Mouse (Mus musculus) forebrain, embryonic 11.5 days (tissue): ENCODE data around the gene Ccnd1. TPM values are rescaled to one million over a fixed set of nuclear protein-coding genes. Genes with fewer than 3 reads are reported as not detected.

Source experiments
- ATAC-seq: fragments of 200-750 bp; cut with Nextera tagmentation; replicated peaks from 2 replicates; pipeline ENCODE4 v1.8.0; 2017; ENCODE audit warnings: moderate TSS enrichment; ENCODE audit not compliant: low FRiP score
- DNase-seq: peaks from one replicate; pipeline ENCODE4 v3.0.0-alpha.2; 2017; ENCODE audit warnings: low spot score
- H3K27ac ChIP-seq: fragments of 300-500 bp; sonication (generic); 2 replicates; pipeline ENCODE4 v1.5.1; 2014; ENCODE audit warnings: low read depth, low read length
- H3K27me3 ChIP-seq: fragments of 300-500 bp; sonication (generic); 2 replicates; pipeline ENCODE4 v1.6.1; 2014; ENCODE audit warnings: mild to moderate bottlenecking, low read length, mixed read lengths; ENCODE audit not compliant: control insufficient read depth, insufficient read depth
- H3K36me3 ChIP-seq: fragments of 300-500 bp; sonication (generic); 2 replicates; pipeline ENCODE4 v1.6.1; 2014; ENCODE audit warnings: mild to moderate bottlenecking, low read length, moderate library complexity, mixed read lengths; ENCODE audit not compliant: control insufficient read depth, insufficient read depth
- H3K4me1 ChIP-seq: fragments of 300-500 bp; sonication (generic); replicated peaks from 2 replicates; pipeline ENCODE4 v1.6.1; 2014; ENCODE audit warnings: low read length, mixed read lengths; ENCODE audit not compliant: control insufficient read depth, insufficient read depth
- H3K4me2 ChIP-seq: fragments of 300-500 bp; sonication (generic); 2 replicates; pipeline ENCODE4 v1.6.1; 2014; ENCODE audit warnings: low read depth, mild to moderate bottlenecking, low read length, moderate library complexity, mixed read lengths; ENCODE audit not compliant: severe bottlenecking
- H3K4me3 ChIP-seq: fragments of 300-500 bp; sonication (generic); 2 replicates; pipeline ENCODE4 v1.5.1; 2014; ENCODE audit warnings: low read depth, low read length
- H3K9ac ChIP-seq: fragments of 300-500 bp; sonication (generic); 2 replicates; pipeline ENCODE4 v1.6.1; 2014; ENCODE audit warnings: low read length
- H3K9me3 ChIP-seq: fragments of 300-500 bp; sonication (generic); 2 replicates; pipeline ENCODE4 v1.6.1; 2016; ENCODE audit warnings: low read length, mixed read lengths; ENCODE audit not compliant: control insufficient read depth
- WGBS: fragments of 180-500 bp; shearing (Covaris S2); extraction: QIAGEN DNeasy Blood & Tissue Kit; methylation state at CpG from one replicate; pipeline ENCODE4 v1.1.7; 2014; 5-methylcytosine and 5-hydroxymethylcytosine counted together
- polyA plus RNA-seq: library from polyadenylated mRNA; unstranded; fragments of >200 nt; fragmentation: Nextera tagmentation; extraction: Ambion mirVana; gene quantifications from 2 replicates; pipeline ENCODE4 v1.2.1, GENCODE M21; 2014

Gene Ccnd1
- polyA plus RNA-seq, 1 experiment from 2014 or later: 238 TPM

DNA sequence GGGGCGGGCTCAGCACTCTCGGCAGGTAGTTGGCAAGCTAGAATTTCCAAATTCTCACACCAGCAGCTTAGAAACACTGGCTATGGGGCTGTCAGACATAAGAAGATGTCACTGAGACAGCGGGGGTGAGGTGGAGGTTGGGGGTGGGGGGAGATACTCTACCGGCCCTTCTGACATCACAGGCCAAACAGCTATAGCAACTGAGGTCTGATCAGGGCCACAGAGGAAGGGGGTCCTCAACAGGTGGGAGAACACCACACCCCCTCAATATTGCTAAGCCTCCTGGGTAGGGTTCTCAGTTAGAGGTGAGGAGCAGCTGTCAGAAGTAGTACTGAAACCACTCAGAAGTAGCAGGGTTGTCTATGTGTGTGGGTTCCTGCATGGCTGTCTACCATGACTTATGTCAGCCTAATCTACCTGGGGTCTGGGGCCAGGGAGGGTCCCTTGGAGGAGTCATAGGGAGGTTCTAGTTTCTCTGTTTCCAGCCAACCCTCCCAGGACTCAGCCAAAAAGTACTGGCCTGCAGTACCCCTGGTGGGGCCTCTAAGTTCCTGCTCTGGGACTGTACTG is 3.3 kb downstream of the Ccnd1 start:
- no peaks in the 10 kb centered on the region for H3K9me3 ChIP-seq
- no peak overlapping the region for H3K4me3 ChIP-seq
- H3K27me3 ChIP-seq: no peaks in the 10 kb centered on the region
- 88% methylated on average over 4 of the region's 4 CpGs for WGBS
- H3K36me3 ChIP-seq: peaks cover 36% of the 10 kb centered on the region; the same call in 1 of the 2 replicates
- peaks cover 10% of the 10 kb centered on the region for H3K4me1 ChIP-seq
- H3K4me2 ChIP-seq: peak overlapping the region; percentile 11; the same call in 1 of the 2 replicates
- H3K27ac ChIP-seq: no peak overlapping the region
- H3K9ac ChIP-seq: no peak overlapping the region; the same call in 1 of the 2 replicates
- DNase-seq: no peak
- no peak for ATAC-seq

DNA sequence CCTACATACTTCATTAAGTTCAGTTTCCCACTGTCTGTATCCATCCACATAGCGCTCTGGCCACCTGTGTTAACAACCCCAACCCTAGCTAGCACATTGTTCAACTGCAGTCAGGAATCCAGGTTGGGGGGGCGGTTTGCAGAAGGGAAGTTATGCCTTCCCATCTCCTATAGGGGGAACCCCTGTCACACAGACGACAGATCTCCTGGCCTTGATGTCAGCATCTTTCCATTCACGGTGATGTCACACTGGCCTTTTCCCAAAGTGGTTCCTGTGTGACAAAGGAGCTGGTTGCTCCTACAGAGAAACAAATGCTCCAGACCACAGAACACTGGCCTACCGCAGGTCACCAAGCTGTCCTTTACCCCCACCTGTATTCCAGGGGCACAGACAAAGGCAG is 4.2 kb downstream of the Ccnd1 start:
- 59% methylated on average over 5 of the region's 5 CpGs for WGBS
- DNase-seq: no peak
- H3K4me2 ChIP-seq: no peak overlapping the region
- no peaks in the 10 kb centered on the region for H3K27me3 ChIP-seq
- ATAC-seq: no peak
- peak overlapping the region; percentile 5; the same call in 1 of the 2 replicates for H3K9ac ChIP-seq
- no peak overlapping the region for H3K4me3 ChIP-seq
- H3K36me3 ChIP-seq: peaks cover 36% of the 10 kb centered on the region; the same call in 1 of the 2 replicates
- H3K27ac ChIP-seq: no peak overlapping the region
- peaks cover 10% of the 10 kb centered on the region for H3K4me1 ChIP-seq
- H3K9me3 ChIP-seq: no peaks in the 10 kb centered on the region

DNA sequence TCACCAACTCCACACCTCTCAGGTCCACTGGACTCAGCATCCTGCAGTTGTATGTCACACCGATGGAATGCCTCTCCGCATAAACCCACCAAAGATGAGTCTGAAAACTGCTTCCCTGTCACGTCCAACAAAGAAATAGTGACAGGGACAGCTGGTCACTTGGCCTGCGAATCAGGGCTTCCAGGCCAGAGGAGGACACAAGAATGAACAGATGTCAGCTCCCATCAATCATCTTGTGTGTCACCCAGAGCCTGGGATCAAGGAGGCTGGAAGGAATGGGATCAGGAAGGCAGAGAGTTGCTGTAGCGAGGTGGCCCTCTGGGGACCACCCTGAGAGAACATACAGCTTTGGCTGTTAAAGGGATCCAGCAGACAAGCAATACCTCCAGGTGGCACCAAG is 4.8 kb downstream of the Ccnd1 start:
- no peaks in the 10 kb centered on the region for H3K9me3 ChIP-seq
- no peak overlapping the region for H3K27ac ChIP-seq
- no peak overlapping the region for H3K9ac ChIP-seq
- no peak overlapping the region for H3K4me2 ChIP-seq
- DNase-seq: no peak
- no peak overlapping the region for H3K4me3 ChIP-seq
- H3K36me3 ChIP-seq: peaks cover 40% of the 10 kb centered on the region; the same call in 1 of the 2 replicates
- 88% methylated on average over 5 of the region's 5 CpGs for WGBS
- no peak for ATAC-seq
- peaks cover 10% of the 10 kb centered on the region for H3K4me1 ChIP-seq
- H3K27me3 ChIP-seq: no peaks in the 10 kb centered on the region

DNA sequence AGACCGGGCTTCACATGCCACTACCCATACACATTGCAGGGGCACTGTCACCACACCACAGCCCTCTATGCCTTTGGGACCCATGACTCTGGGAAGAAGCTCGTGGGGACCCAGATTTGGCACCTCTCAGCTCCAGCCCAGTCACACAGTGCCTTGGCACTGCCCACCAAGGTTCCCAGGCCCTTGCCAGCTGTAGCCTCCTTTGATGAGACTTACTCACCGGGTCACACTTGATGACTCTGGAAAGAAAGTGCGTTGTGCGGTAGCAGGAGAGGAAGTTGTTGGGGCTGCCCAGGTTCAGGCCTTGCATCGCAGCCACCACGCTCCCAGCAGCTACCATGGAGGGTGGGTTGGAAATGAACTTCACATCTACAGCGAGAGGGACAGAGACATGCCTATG is 5.9 kb downstream of the Ccnd1 start:
- no peak for ATAC-seq
- DNase-seq: peak; percentile 50
- Histone ChIP-seq H3K4me2 (no peak overlapping the region), H3K36me3 (peaks cover 40% of the 10 kb centered on the region; the same call in 1 of the 2 replicates), H3K27ac (no peak overlapping the region), H3K9ac (no peak overlapping the region), H3K27me3 (no peaks in the 10 kb centered on the region), H3K4me3 (no peak overlapping the region), H3K9me3 (no peaks in the 10 kb centered on the region), H3K4me1 (peaks cover 10% of the 10 kb centered on the region)
- WGBS: 93% methylated on average over 8 of the region's 8 CpGs

DNA sequence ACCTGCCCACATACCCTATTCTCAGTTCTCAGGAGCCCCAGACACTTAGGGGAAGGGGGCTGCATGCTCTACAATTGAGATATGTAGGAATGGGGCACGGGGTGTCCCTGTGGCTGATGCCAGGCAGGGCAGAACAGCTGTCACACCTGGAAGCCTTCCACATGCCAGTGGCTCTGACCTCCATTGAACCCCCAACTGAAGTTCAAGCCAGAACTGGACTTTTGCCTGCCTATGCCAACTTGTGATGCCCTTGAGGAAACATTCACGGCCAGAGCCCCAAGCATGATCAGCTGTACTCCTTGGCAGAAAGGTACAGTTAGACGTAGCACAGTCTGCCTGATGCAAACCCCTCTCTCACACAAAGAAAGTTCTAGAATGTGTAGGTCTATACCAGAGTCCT is 6.4 kb downstream of the Ccnd1 start:
- no peaks in the 10 kb centered on the region for H3K27me3 ChIP-seq
- ATAC-seq (no peak), DNase-seq (no peak)
- H3K4me2 ChIP-seq: no peak overlapping the region
- H3K4me1 ChIP-seq: peaks cover 10% of the 10 kb centered on the region
- H3K27ac ChIP-seq: no peak overlapping the region
- no peak overlapping the region for H3K4me3 ChIP-seq
- WGBS: 88% methylated on average over 3 of the region's 3 CpGs
- H3K9ac ChIP-seq: no peak overlapping the region
- peaks cover 40% of the 10 kb centered on the region; the same call in 1 of the 2 replicates for H3K36me3 ChIP-seq
- H3K9me3 ChIP-seq: no peaks in the 10 kb centered on the region

DNA sequence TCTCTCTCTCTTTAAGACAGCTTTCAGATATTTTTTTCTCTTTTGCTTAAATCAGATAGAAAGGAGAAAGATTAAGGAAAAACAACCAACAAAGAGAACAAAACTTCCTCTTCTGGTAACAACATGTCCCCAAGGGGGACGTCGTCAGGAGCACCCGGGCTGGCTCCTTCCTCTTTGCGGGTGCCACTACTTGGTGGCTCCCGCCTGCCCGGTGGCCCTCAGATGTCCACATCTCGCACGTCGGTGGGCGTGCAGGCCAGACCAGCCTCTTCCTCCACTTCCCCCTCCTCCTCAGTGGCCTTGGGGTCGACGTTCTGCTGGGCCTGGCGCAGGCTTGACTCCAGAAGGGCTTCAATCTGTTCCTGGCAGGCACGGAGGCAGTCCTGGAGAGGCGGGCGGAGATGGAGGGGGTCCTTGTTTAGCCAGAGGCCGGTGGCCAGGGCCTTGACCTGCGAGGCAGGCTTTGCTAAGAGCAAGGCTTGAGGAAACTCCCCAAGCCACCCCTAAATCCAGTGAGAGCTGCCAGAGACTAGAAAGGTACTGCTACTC is 7.3 kb downstream of the Ccnd1 start:
- Histone ChIP-seq H3K4me2 (no peak overlapping the region), H3K27me3 (no peaks in the 10 kb centered on the region), H3K9me3 (no peaks in the 10 kb centered on the region), H3K36me3 (peaks cover 40% of the 10 kb centered on the region; the same call in 1 of the 2 replicates), H3K9ac (no peak overlapping the region), H3K4me1 (peaks cover 10% of the 10 kb centered on the region), H3K27ac (no peak overlapping the region), H3K4me3 (no peak overlapping the region)
- DNase-seq: peak; percentile 54
- WGBS: 74% methylated on average over 18 of the region's 18 CpGs
- ATAC-seq: no peak

DNA sequence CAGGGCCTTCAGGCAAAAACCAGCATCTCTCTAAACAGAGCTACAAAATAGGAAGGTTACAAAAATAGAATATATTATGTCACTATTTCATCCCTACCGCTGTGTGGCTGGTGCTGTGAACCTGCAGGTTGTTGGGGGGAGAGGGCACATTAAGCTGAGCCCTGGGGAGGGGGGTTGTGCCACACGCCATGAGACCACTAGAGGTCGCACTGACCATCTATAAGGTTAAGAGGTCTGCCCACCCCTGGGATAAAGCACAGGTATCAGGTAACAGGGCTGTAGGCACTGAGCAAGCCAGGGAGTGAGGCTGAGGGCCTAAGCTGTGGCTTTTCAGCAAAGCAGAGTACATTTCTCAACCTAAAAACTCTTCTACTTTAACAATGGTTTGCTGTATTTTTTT is 7.9 kb downstream of the Ccnd1 start:
- peaks cover 6% of the 10 kb centered on the region for H3K4me1 ChIP-seq
- H3K9me3 ChIP-seq: no peaks in the 10 kb centered on the region
- no peak overlapping the region for H3K9ac ChIP-seq
- H3K4me2 ChIP-seq: no peak overlapping the region
- WGBS: 23% methylated on average over 3 of the region's 3 CpGs
- ATAC-seq (0 out of 2 replicates have a peak, but pooled peaks have one; percentile 29), DNase-seq (peak; percentile 75)
- H3K36me3 ChIP-seq: peaks cover 34% of the 10 kb centered on the region; the same call in 1 of the 2 replicates
- H3K27me3 ChIP-seq: no peaks in the 10 kb centered on the region
- H3K27ac ChIP-seq: no peak overlapping the region
- no peak overlapping the region for H3K4me3 ChIP-seq

DNA sequence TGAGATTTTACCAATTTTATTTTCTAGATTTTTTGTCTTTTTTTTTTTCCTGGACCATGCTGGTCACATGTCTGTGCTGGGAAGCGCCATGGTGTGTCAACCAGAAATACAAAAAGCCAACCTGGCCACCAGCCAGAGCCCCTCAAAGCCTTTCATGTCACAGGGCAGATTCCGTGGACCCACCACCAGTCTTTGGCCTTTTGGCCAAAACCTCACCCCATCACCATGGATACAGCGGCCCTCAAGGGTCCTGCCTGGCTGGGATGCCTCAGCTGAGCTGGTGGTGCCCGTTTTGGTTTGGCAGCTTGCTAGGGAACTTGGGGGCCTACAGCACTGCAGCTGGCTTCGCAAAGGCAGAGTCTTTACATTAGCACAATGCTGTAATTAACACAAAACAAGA is 9.8 kb downstream of the Ccnd1 start:
- Histone ChIP-seq H3K27me3 (no peaks in the 10 kb centered on the region), H3K36me3 (peaks cover 27% of the 10 kb centered on the region; the same call in 1 of the 2 replicates), H3K9ac (no peak overlapping the region), H3K9me3 (no peaks in the 10 kb centered on the region), H3K4me2 (no peak overlapping the region), H3K4me3 (no peak overlapping the region), H3K27ac (no peak overlapping the region), H3K4me1 (no peaks in the 10 kb centered on the region)
- 70% methylated on average over 5 of the region's 5 CpGs for WGBS
- peak; percentile 48 for DNase-seq
- no peak for ATAC-seq

DNA sequence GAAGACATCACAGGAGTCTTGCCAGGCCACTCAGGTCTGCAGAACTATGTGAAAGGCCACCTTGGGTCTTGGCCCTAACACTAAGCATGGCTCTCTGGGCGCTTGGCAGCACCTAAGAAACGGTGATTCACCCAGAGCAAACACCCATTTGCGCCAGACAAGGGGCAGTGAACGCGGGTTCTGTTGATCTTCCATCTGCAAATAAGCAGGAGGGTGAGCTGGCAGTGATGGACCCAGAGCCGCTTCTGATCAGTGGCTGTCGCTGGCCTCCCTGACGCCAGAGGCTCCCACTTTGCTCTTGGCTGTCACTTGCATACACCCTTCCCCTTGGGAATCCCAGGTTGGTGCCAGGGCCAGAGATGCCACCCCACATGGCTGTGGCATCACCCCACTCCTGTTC is 10.2 kb downstream of the Ccnd1 start:
- peak; percentile 54 for DNase-seq
- no peak overlapping the region for H3K9ac ChIP-seq
- no peak overlapping the region for H3K4me2 ChIP-seq
- no peak overlapping the region for H3K27ac ChIP-seq
- H3K9me3 ChIP-seq: no peaks in the 10 kb centered on the region
- ATAC-seq: no peak
- 85% methylated on average over 8 of the region's 8 CpGs for WGBS
- H3K4me1 ChIP-seq: no peaks in the 10 kb centered on the region
- peaks cover 23% of the 10 kb centered on the region; the same call in 1 of the 2 replicates for H3K36me3 ChIP-seq
- no peak overlapping the region for H3K4me3 ChIP-seq
- no peaks in the 10 kb centered on the region for H3K27me3 ChIP-seq
